Mouse (Mus musculus) midbrain, embryonic 14.5 days (tissue): ENCODE results near the gene Sh3pxd2a. TPM values are rescaled to one million over a fixed set of nuclear protein-coding genes. Genes with fewer than 3 reads are reported as not detected.

Experiments
- ATAC-seq: fragments of 200-750 bp; cut with Nextera tagmentation; 2 replicates; pipeline ENCODE4 v1.8.0; 2017; ENCODE audit warnings: moderate number of reproducible peaks, moderate library complexity; ENCODE audit not compliant: low FRiP score, low TSS enrichment
- DNase-seq: peaks from one replicate; pipeline ENCODE4 v3.0.0-alpha.2; 2015
- H3K27ac ChIP-seq: fragments of 300-500 bp; sonication (generic); replicated peaks from 2 replicates; pipeline ENCODE4 v1.5.1; 2014; ENCODE audit warnings: mild to moderate bottlenecking, low read depth, low read length, moderate library complexity
- H3K27me3 ChIP-seq: fragments of 300-500 bp; sonication (generic); 2 replicates; pipeline ENCODE4 v1.6.1; 2014; ENCODE audit warnings: low read length, control low read depth, mixed read lengths; ENCODE audit not compliant: control insufficient read depth, insufficient read depth
- H3K36me3 ChIP-seq: fragments of 300-500 bp; sonication (generic); 2 replicates; pipeline ENCODE4 v1.6.1; 2014; ENCODE audit warnings: low read length, control low read depth; ENCODE audit not compliant: control insufficient read depth, insufficient read depth
- H3K4me1 ChIP-seq: fragments of 300-500 bp; sonication (generic); 2 replicates; pipeline ENCODE4 v1.6.1; 2014; ENCODE audit warnings: mild to moderate bottlenecking, antibody characterized with exemption, low read length, control low read depth; ENCODE audit not compliant: control insufficient read depth, insufficient read depth
- H3K4me2 ChIP-seq: fragments of 300-500 bp; sonication (generic); 2 replicates; pipeline ENCODE4 v1.6.1; 2014; ENCODE audit warnings: mild to moderate bottlenecking, low read length, moderate library complexity
- H3K4me3 ChIP-seq: fragments of 300-500 bp; sonication (generic); replicated peaks from 2 replicates; pipeline ENCODE4 v1.5.1; 2014; ENCODE audit warnings: low read depth, low read length
- H3K9ac ChIP-seq: fragments of 300-500 bp; sonication (generic); replicated peaks from 2 replicates; pipeline ENCODE4 v1.6.1; 2014; ENCODE audit warnings: mild to moderate bottlenecking, low read length, moderate library complexity
- H3K9me3 ChIP-seq: fragments of 300-500 bp; sonication (generic); 2 replicates; pipeline ENCODE4 v1.6.1; 2016; ENCODE audit warnings: low read length, control low read depth, mixed read lengths; ENCODE audit not compliant: control insufficient read depth
- WGBS: fragments of 180-500 bp; shearing (Covaris S2); extraction: QIAGEN DNeasy Blood & Tissue Kit; methylation state at CpG from one replicate; pipeline ENCODE4 v1.1.7; 2014; 5-methylcytosine and 5-hydroxymethylcytosine counted together
- polyA plus RNA-seq: library from polyadenylated mRNA; unstranded; fragments of >200 nt; fragmentation: Nextera tagmentation; extraction: Ambion mirVana; gene quantifications from 2 replicates; pipeline ENCODE4 v1.2.1, GENCODE M21; 2014

The Sh3pxd2a gene
- polyA plus RNA-seq, 1 experiment from 2014 or later: 2.4 TPM

GRCm38 (mm10) chr19:47363086-47363668, 101.0 kb downstream of the Sh3pxd2a start:
- no peaks in the 10 kb centered on the region for H3K27me3 ChIP-seq
- no peak overlapping the region for H3K27ac ChIP-seq
- no peak overlapping the region for H3K4me2 ChIP-seq
- DNase-seq (no peak), ATAC-seq (no peak)
- H3K4me1 ChIP-seq: no peaks in the 10 kb centered on the region
- no peaks in the 10 kb centered on the region for H3K9me3 ChIP-seq
- no peaks in the 10 kb centered on the region for H3K36me3 ChIP-seq
- H3K9ac ChIP-seq: no peak overlapping the region
- H3K4me3 ChIP-seq: no peak overlapping the region
- 64% methylated on average over 9 of the region's 9 CpGs for WGBS

- no peak overlapping the region for H3K4me2 ChIP-seq
- 85% methylated on average over 3 of the region's 3 CpGs for WGBS
- H3K9me3 ChIP-seq: no peaks in the 10 kb centered on the region
- H3K4me3 ChIP-seq: no peak overlapping the region
- H3K27me3 ChIP-seq: no peaks in the 10 kb centered on the region
- DNase-seq (no peak), ATAC-seq (no peak)
- H3K36me3 ChIP-seq: no peaks in the 10 kb centered on the region
- no peak overlapping the region for H3K27ac ChIP-seq
- no peak overlapping the region for H3K9ac ChIP-seq
- H3K4me1 ChIP-seq: no peaks in the 10 kb centered on the region
These were observed 103.3 kb downstream of the Sh3pxd2a start for GRCm38 (mm10) chr19:47360921-47361320.

- 93% methylated on average over 16 of the region's 16 CpGs for whole genome bisulfite sequencing
- ATAC-seq (no peak), DNase-seq (no peak)
- Histone ChIP-seq H3K9me3 (no peaks in the 10 kb centered on the region), H3K4me3 (no peak overlapping the region), H3K4me1 (no peaks in the 10 kb centered on the region), H3K9ac (no peak overlapping the region), H3K36me3 (no peaks in the 10 kb centered on the region), H3K27me3 (no peaks in the 10 kb centered on the region), H3K27ac (no peak overlapping the region), H3K4me2 (no peak overlapping the region)
These were observed 104.2 kb downstream of the Sh3pxd2a start for GRCm38 (mm10) chr19:47360017-47360416.

DNA sequence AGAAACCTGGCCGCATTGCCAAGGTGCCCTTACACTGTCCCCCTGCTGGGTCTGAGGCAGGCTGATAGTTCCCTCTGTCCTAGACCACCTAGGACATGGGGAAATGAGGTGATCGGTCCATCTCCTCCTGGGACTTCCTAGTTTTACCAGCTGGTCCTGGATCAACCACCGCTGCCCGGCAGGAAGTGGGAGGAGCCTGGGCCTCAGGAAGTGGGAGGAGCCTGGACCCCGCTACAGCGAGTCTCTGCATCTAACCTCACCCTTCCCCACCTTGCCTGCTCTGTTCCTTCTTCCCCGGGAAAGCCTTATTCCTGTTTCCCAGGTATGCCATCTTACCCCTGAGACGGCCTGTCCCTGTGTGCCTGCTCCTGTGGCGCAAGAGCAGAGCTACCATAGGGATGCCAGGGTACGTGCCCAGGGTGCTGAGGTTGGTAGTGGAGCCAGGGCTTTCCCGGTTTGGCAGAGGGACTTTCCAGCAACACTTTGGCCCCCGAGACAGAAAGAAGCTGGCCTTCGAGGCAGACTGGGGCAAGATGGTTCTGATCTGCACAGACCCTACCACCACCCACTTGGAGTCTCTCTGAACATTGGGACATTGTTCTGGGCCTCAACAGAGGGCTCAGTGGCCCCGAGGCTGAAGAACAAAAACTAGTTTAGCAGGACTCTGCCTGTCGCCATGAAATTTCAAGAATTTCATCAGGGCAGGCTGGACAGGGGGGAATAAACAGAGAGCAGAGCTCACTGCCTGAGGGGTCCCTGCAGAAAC, 104.9 kb downstream of the Sh3pxd2a start:
- Histone ChIP-seq H3K9me3 (no peaks in the 10 kb centered on the region), H3K27ac (no peak overlapping the region), H3K9ac (no peak overlapping the region), H3K27me3 (no peaks in the 10 kb centered on the region), H3K36me3 (no peaks in the 10 kb centered on the region), H3K4me2 (peak overlapping the region; percentile 21; the same call in 1 of the 2 replicates), H3K4me3 (peak overlapping the region; percentile 13; the same call in 1 of the 2 replicates), H3K4me1 (0 out of 2 replicates have a peak, but pooled peaks cover 3% of the 10 kb centered on the region)
- 58% methylated on average over 15 of the region's 15 CpGs for WGBS
- ATAC-seq (no peak), DNase-seq (no peak)

GRCm38 (mm10) chr19:47357297-47357696, 106.9 kb downstream of the Sh3pxd2a start:
- no peak overlapping the region for H3K9ac ChIP-seq
- 0 out of 2 replicates have a peak, but pooled peaks cover 3% of the 10 kb centered on the region for H3K4me1 ChIP-seq
- H3K27me3 ChIP-seq: no peaks in the 10 kb centered on the region
- no peak overlapping the region for H3K27ac ChIP-seq
- no peaks in the 10 kb centered on the region for H3K36me3 ChIP-seq
- H3K4me2 ChIP-seq: no peak overlapping the region
- 70% methylated on average over 3 of the region's 3 CpGs for WGBS
- H3K9me3 ChIP-seq: no peaks in the 10 kb centered on the region
- ATAC-seq (no peak), DNase-seq (no peak)
- no peak overlapping the region for H3K4me3 ChIP-seq

DNA sequence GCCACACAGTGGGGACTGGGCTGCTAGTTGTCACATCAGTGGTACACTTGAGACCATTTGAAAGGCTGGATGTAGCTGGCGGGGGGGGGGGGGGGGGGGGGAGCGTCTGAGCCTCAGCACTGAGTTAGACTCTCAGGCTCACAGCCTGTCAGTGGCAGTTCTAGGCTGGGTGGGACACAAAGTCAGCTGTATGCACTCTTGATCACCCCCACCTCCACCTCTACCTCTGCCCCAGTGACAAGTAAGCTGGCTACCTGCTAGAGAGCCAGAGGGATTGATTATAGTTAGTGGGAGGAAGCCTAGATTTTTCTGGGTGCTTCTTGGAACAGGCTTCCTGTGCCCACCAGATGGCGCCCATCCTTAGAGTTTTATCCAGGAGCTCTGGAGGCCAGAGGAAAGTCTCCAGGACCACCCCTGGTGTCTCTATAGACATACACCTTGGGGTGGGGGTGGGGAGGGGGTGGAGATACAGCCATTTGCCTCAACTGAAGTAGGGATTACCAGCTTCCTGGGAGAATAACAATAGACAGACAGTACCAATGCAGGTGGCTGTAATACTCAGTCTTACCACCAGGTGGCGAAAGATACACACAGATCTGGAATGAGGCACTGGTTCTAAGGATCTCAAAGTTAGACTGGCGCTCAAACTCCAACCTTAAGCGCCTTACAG, 107.9 kb downstream of the Sh3pxd2a start:
- Histone ChIP-seq H3K27me3 (no peaks in the 10 kb centered on the region), H3K4me3 (no peak overlapping the region), H3K4me1 (0 out of 2 replicates have a peak, but pooled peaks cover 3% of the 10 kb centered on the region), H3K4me2 (no peak overlapping the region), H3K36me3 (no peaks in the 10 kb centered on the region), H3K9me3 (no peaks in the 10 kb centered on the region), H3K27ac (no peak overlapping the region), H3K9ac (no peak overlapping the region)
- ATAC-seq (peak; percentile 45; the same call in 1 of the 2 replicates), DNase-seq (peak; percentile 90)
- 5% methylated on average over 4 of the region's 6 CpGs for WGBS

DNA sequence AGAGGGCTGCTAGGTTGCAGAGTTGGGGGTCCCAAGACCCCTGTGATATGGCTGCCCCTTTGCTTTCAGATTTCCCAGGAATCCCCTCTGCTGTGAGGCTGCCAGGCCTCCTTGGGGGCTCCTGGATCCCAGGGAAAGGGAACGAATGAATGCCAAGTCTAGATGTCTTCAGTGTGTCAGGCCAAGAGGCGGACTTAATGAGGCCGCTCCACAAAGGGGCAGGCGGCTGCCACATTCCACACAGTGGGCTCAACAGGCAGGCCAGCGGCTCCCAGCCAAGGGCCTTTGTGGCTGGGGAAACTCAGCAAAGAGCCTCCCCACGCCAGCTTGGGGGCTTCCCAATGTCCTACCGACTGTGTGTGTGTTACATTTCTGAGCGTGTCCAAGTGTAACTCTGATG, 109.7 kb downstream of the Sh3pxd2a start:
- ATAC-seq (peak; percentile 41; the same call in 1 of the 2 replicates), DNase-seq (peak; percentile 74)
- H3K4me2 ChIP-seq: no peak overlapping the region
- 14% methylated on average over 8 of the region's 8 CpGs for WGBS
- 0 out of 2 replicates have a peak, but pooled peaks cover 3% of the 10 kb centered on the region for H3K4me1 ChIP-seq
- no peaks in the 10 kb centered on the region for H3K9me3 ChIP-seq
- H3K9ac ChIP-seq: no peak overlapping the region
- H3K27me3 ChIP-seq: no peaks in the 10 kb centered on the region
- no peak overlapping the region for H3K27ac ChIP-seq
- H3K4me3 ChIP-seq: no peak overlapping the region
- H3K36me3 ChIP-seq: no peaks in the 10 kb centered on the region

- Histone ChIP-seq H3K27ac (no peak overlapping the region), H3K4me3 (no peak overlapping the region), H3K4me2 (no peak overlapping the region), H3K9ac (no peak overlapping the region), H3K27me3 (peaks cover 9% of the 10 kb centered on the region; the same call in 1 of the 2 replicates), H3K36me3 (no peaks in the 10 kb centered on the region), H3K9me3 (no peaks in the 10 kb centered on the region), H3K4me1 (no peaks in the 10 kb centered on the region)
- 80% methylated on average over 8 of the region's 8 CpGs for WGBS
- DNase-seq (no peak), ATAC-seq (no peak)
These were observed 115.2 kb downstream of the Sh3pxd2a start for GRCm38 (mm10) chr19:47349043-47349442.
